Mouse (Mus musculus) limb, embryonic 10.5 days (tissue): ENCODE data around the gene Tpgs1. TPM values are rescaled to one million over a fixed set of nuclear protein-coding genes. Genes with fewer than 3 reads are reported as not detected.
"Not testable (repeated sequence)": the region's sequence is repeated elsewhere in the genome, so short reads cannot be mapped to it uniquely, and the experiment has no call there.

ENCODE experiments used
- DNase-seq: peaks from one replicate; pipeline ENCODE4 v3.0.0-alpha.2; 2017; ENCODE audit warnings: low spot score
- H3K27ac ChIP-seq: fragments of 300-500 bp; sonication (generic); 2 replicates; pipeline ENCODE4 v1.5.1; 2016; ENCODE audit warnings: mild to moderate bottlenecking
- H3K27me3 ChIP-seq: fragments of 300-500 bp; sonication (generic); 2 replicates; pipeline ENCODE4 v1.6.1; 2016; ENCODE audit warnings: low read depth, mild to moderate bottlenecking; ENCODE audit not compliant: poor library complexity, severe bottlenecking
- H3K36me3 ChIP-seq: fragments of 300-500 bp; sonication (generic); 2 replicates; pipeline ENCODE4 v1.6.1; 2016; ENCODE audit warnings: mild to moderate bottlenecking, moderate library complexity
- H3K4me1 ChIP-seq: fragments of 300-500 bp; sonication (generic); 2 replicates; pipeline ENCODE4 v1.6.1; 2016
- H3K4me3 ChIP-seq: fragments of 300-500 bp; sonication (generic); 2 replicates; pipeline ENCODE4 v1.5.1; 2016; ENCODE audit warnings: mild to moderate bottlenecking, moderate library complexity
- H3K9me3 ChIP-seq: fragments of 300-500 bp; sonication (generic); replicated peaks from 2 replicates; pipeline ENCODE4 v1.6.1; 2016; ENCODE audit warnings: mild to moderate bottlenecking
- WGBS: fragments of 180-500 bp; shearing (Covaris S2); methylation state at CpG from one replicate; pipeline ENCODE4 v1.1.7; 2016; 5-methylcytosine and 5-hydroxymethylcytosine counted together
- polyA plus RNA-seq: library from polyadenylated mRNA; unstranded; fragments of >200 nt; fragmentation: Nextera tagmentation; extraction: Ambion mirVana; gene quantifications from 2 replicates; pipeline ENCODE4 v1.2.1, GENCODE M21; 2016

The Tpgs1 gene
- polyA plus RNA-seq, 1 experiment from 2014 or later: 73.0 TPM

DNA sequence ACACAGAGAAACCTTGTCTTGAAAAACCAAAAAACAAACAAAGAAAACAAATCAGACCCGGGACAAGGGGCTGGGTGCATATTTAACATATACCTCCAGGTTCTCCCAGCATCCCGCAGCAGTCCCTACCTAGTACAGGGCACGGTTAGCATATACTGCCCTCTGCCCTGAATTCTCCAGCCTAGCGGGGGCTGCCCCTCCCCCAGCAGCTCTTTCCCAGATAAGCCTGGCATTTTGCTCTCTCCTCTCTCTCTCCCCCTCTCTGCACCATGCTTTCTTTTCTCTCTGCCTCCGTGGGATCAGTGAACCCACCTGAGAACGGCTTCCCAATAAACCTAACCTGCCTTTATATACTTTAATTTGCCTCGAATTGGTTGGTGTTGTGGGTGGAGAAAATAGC, 31.5 kb downstream of the Tpgs1 start:
- 58% methylated on average over 7 of the region's 7 CpGs for WGBS
- H3K9me3 ChIP-seq: no peaks in the 10 kb centered on the region
- peak overlapping the region; percentile 4; the same call in 1 of the 2 replicates for H3K27ac ChIP-seq
- H3K27me3 ChIP-seq: no peaks in the 10 kb centered on the region
- no peak overlapping the region for H3K4me3 ChIP-seq
- peaks cover 29% of the 10 kb centered on the region for H3K4me1 ChIP-seq
- DNase-seq: no peak
- H3K36me3 ChIP-seq: no peaks in the 10 kb centered on the region

DNA sequence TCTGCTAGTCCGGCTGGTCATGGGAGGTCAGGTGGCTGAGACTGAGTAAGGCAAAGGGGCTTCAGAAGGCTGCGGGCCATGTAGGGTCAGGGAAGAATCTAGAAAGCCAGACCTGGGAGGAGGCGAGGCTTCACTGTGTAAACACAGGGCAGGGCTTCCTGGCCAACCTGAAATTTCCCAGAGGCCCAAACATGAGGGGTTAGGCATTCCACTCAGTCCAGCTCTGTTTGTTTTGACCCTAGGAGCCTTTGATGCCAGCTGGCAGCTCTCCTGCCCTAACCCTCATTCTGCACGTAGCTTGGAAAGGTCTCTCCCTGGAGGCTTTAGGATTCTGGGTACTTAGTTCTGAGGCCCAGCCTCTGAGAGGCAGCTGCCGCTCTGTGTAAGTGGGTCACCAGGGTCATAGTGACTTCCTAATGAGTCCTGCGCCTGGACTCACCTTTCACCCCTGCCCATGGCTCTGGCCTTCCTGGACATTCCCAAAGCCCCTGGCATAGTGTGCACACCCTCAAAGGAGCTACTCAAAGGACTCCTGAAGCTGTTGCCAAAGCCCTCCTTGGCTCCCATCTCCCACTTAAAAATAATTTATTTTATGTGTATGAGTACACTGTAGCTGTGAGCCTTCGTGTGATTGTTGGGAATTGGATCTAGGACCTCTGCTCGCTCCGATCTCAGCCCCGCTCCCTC, 32.4 kb downstream of the Tpgs1 start:
- Histone ChIP-seq H3K27ac (peak overlapping the region; percentile 4), H3K4me1 (peaks cover 31% of the 10 kb centered on the region), H3K4me3 (no peak overlapping the region), H3K36me3 (peaks cover 6% of the 10 kb centered on the region), H3K9me3 (no peaks in the 10 kb centered on the region), H3K27me3 (no peaks in the 10 kb centered on the region)
- 53% methylated on average over 10 of the region's 10 CpGs for WGBS
- no peak for DNase-seq

DNA sequence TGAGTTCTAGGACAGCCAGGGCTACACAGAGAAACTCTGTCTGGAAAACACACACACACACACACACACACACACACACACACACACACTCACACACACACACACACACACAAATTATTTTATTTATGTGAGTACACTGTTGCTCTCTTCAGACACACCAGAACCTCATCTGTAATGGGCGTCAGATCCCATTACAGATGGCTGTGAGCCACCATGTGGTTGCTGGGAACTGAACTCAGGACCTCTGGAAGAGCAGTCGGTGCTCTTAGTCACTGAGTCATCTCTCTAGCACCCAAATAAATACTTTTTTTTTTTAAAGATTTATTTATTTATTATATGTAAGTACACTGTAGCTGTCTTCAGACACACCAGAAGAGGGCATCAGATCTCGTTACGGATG, 33.8 kb downstream of the Tpgs1 start:
- peaks cover 44% of the 10 kb centered on the region for H3K4me1 ChIP-seq
- H3K36me3 ChIP-seq: peaks cover 20% of the 10 kb centered on the region
- 95% methylated on average over 4 of the region's 4 CpGs for WGBS
- H3K27ac ChIP-seq, DNase-seq, H3K27me3 ChIP-seq, H3K4me3 ChIP-seq, H3K9me3 ChIP-seq: not testable (repeated sequence)

DNA sequence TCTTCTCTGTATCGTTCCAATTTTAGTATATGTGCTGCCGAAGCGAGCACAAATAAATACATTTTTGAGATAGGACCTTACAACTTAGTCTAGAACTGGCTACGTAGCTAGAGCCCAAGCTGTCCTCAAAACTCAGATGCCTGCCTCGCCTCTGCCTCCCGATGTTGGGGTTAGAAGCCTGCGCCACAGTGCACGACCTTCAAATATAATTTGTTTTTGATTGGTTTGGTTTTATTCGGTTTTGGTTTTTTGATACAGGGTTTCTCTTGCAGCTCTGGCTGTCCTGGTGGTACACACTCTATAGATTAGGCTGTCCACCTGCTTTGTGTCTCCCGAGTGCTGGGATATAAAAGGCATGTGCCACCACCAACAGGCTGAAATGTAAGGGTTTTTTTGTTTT, 34.4 kb downstream of the Tpgs1 start:
- Histone ChIP-seq H3K4me3 (peak overlapping the region; percentile 86), H3K9me3 (no peaks in the 10 kb centered on the region), H3K36me3 (peaks cover 26% of the 10 kb centered on the region), H3K27me3 (no peaks in the 10 kb centered on the region), H3K4me1 (peaks cover 45% of the 10 kb centered on the region), H3K27ac (peak overlapping the region; percentile 95)
- 77% methylated on average over 10 of the region's 10 CpGs for WGBS
- no peak for DNase-seq

GRCm38 (mm10) chr10:79704065-79704969, 35.1 kb downstream of the Tpgs1 start, which contains the start of gene Bsg:
Bsg (plus strand) TSS chr10:79704491.
- Histone ChIP-seq H3K36me3 (peaks cover 33% of the 10 kb centered on the region), H3K9me3 (no peaks in the 10 kb centered on the region), H3K27ac (peak within 1 kb of the TSS; percentile 95), H3K4me3 (peak within 1 kb of the TSS; percentile 86), H3K27me3 (no peaks in the 10 kb centered on the region), H3K4me1 (peaks cover 45% of the 10 kb centered on the region)
- DNase-seq: peak; percentile 99
- under 1% methylated on average over 65 of the region's 65 CpGs for WGBS

- H3K27ac ChIP-seq: peak overlapping the region; percentile 95
- WGBS: 5% methylated on average over 10 of the region's 10 CpGs
Observed at GRCm38 (mm10) chr10:79704970-79705360, 35.8 kb downstream of the Tpgs1 start.

DNA sequence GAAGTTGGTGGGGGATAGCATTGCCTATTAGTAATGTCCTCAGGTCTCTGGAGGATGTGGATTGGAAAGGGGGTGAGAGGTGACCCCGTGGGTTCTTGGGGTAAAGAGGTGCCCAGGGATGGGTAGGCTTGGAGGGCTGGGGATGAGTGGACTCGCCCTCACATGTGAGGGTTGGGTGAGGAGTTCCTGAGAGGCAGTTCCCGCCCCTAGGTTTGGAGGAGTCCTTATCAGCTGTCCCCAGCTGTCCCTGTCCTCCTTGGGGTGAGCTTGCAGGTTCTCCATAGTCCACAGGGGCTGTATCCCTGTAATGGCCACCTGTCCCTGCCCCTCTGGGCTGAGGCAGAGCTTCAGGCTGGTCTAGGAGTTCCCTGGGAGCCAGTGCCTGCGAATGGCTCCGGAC, 36.8 kb downstream of the Tpgs1 start:
- no peak for DNase-seq
- no peak overlapping the region; the same call in 1 of the 2 replicates for H3K27ac ChIP-seq

More at GRCm38 (mm10) chr10:79704970-79705360, 35.8 kb downstream of the Tpgs1 start:
- peaks cover 45% of the 10 kb centered on the region for H3K4me1 ChIP-seq
- peak overlapping the region; percentile 86 for H3K4me3 ChIP-seq
- H3K27me3 ChIP-seq: no peaks in the 10 kb centered on the region
- H3K9me3 ChIP-seq: no peaks in the 10 kb centered on the region
- peaks cover 40% of the 10 kb centered on the region for H3K36me3 ChIP-seq
- DNase-seq: no peak

GRCm38 (mm10) chr10:79706406-79707094, 37.4 kb downstream of the Tpgs1 start:
- H3K36me3 ChIP-seq: peaks cover 56% of the 10 kb centered on the region
- peak overlapping the region; percentile 86 for H3K4me3 ChIP-seq
- no peak overlapping the region; the same call in 1 of the 2 replicates for H3K27ac ChIP-seq
- no peaks in the 10 kb centered on the region for H3K9me3 ChIP-seq
- H3K27me3 ChIP-seq: no peaks in the 10 kb centered on the region
- WGBS: 80% methylated on average over 5 of the region's 5 CpGs
- DNase-seq: no peak
- peaks cover 34% of the 10 kb centered on the region for H3K4me1 ChIP-seq

More for the DNA sequence above, 36.8 kb downstream of the Tpgs1 start:
- WGBS: 92% methylated on average over 5 of the region's 5 CpGs
- peak overlapping the region; percentile 86 for H3K4me3 ChIP-seq
- H3K36me3 ChIP-seq: peaks cover 50% of the 10 kb centered on the region
- H3K4me1 ChIP-seq: peaks cover 40% of the 10 kb centered on the region
- H3K27me3 ChIP-seq: no peaks in the 10 kb centered on the region
- no peaks in the 10 kb centered on the region for H3K9me3 ChIP-seq

DNA sequence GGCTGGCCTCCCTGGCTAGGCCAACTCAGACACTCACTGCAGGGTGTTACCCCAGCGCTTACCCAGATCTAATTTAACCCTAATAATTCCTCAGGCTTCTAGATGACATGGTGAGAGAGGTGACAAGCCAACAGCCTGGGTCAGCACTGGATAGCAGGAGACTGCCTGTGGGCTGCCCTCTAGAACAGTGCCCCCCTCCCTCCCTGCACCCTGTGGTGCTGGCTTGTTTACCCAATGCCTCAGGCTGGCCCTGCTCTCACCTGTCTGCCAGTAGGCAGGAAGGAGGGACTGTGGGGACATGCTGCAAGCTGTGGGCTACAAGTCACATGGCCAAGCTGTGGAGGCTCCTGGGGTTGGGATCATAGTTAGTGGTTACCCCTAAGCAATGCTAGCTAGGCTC, 38.0 kb downstream of the Tpgs1 start:
- H3K27ac ChIP-seq: no peak overlapping the region
- no peaks in the 10 kb centered on the region for H3K27me3 ChIP-seq
- H3K4me3 ChIP-seq: peak overlapping the region; percentile 6; the same call in 1 of the 2 replicates
- H3K9me3 ChIP-seq: no peaks in the 10 kb centered on the region
- peaks cover 32% of the 10 kb centered on the region for H3K4me1 ChIP-seq
- DNase-seq: no peak
- WGBS: 79% methylated on average over 1 of the region's 1 CpGs
- peaks cover 62% of the 10 kb centered on the region for H3K36me3 ChIP-seq

DNA sequence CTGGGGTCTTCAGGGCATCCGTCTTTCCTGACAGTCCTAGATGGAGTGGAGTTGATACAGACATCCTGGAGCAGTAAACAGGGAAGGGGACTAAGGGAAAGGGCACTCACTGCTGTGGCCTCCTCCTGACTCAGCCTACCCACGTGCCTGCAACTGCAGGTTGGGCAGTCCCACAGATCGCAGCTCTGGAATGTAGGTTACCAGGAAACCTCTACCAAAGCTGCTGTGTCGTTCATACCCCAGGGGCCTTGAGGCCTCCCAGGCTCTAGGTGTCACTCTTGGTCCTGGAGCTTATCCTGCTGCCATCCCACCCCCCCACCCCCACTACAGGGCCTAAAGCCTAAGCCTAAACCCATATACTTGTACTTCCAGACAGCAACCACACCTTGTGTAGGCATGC, 38.6 kb downstream of the Tpgs1 start:
- H3K27ac ChIP-seq: no peak overlapping the region
- no peaks in the 10 kb centered on the region for H3K9me3 ChIP-seq
- WGBS: 78% methylated on average over 4 of the region's 4 CpGs
- no peak overlapping the region for H3K4me3 ChIP-seq
- H3K27me3 ChIP-seq: no peaks in the 10 kb centered on the region
- DNase-seq: no peak
- H3K36me3 ChIP-seq: peaks cover 68% of the 10 kb centered on the region
- H3K4me1 ChIP-seq: peaks cover 32% of the 10 kb centered on the region

- Histone ChIP-seq H3K36me3 (peaks cover 70% of the 10 kb centered on the region), H3K27ac (no peak overlapping the region), H3K9me3 (no peaks in the 10 kb centered on the region), H3K4me3 (no peak overlapping the region), H3K27me3 (peaks cover 6% of the 10 kb centered on the region), H3K4me1 (peaks cover 32% of the 10 kb centered on the region)
- 92% methylated on average over 21 of the region's 21 CpGs for WGBS
- no peak for DNase-seq
Observed at GRCm38 (mm10) chr10:79708668-79709067, 39.5 kb downstream of the Tpgs1 start.

DNA sequence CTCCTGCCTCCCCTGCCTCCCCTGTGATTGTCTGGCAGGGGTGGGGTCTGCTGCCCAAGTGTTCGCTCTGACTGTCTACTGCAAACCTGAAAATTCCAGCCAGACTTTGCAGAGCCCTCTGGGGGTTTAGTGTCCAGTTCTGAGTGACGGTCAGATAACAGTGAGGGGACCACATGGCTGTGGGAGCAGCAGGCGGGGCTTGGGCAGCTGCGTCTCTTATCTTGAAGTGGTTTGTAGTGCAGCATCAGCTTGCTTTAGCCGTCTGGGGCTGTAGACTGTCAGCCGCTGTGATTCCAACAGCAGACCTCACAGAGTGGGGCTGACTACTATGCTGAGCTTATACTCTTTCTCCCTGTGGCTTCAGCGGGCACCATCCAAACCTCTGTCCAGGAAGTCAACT, 40.1 kb downstream of the Tpgs1 start:
- H3K4me3 ChIP-seq: no peak overlapping the region
- no peak for DNase-seq
- no peak overlapping the region for H3K27ac ChIP-seq
- H3K36me3 ChIP-seq: peaks cover 70% of the 10 kb centered on the region
- H3K9me3 ChIP-seq: no peaks in the 10 kb centered on the region
- H3K27me3 ChIP-seq: peaks cover 12% of the 10 kb centered on the region
- H3K4me1 ChIP-seq: peaks cover 32% of the 10 kb centered on the region
- 80% methylated on average over 7 of the region's 7 CpGs for WGBS
